Mouse (Mus musculus): ENCODE measurements at regions not wholly inside any gene's neighbourhood (a gene's known extent, or its start where the extent isn't known, plus 50 kb on each side); places are given as distances from the start of the nearest gene placed in this dataset.

DNA sequence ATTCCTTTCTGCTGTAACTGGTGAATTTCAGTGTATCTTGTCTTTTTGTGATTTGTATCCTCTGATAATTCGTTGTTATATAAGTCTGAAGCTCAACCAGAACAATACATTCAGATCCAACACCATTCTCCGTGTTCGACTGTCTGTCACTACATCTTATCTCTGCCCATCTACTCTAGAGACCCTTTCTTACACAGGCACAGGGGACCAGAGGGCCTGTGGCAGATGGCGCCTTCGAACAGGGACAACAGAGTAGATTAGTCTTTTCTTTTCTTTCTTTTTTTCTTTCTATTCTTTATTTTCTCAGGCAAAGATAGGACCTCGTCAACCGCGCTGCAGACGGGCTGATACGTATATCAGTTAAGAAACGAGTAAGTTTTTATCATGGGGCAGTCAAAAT lies 215.3 kb downstream of the Gm21294 start:
- peak; percentile 25 for DNase-seq (ENCODE audit: low spot score)

Measured in testis, postnatal 10 days (tissue).